Mouse (Mus musculus) hindbrain, embryonic 15.5 days (tissue): ENCODE results near the gene Fgfr2. TPM values are rescaled to one million over a fixed set of nuclear protein-coding genes. Genes with fewer than 3 reads are reported as not detected.

Experiments
- ATAC-seq: fragments of 200-750 bp; cut with Nextera tagmentation; 2 replicates; pipeline ENCODE4 v1.8.0; 2017; ENCODE audit warnings: low read depth, moderate number of reproducible peaks, moderate TSS enrichment; ENCODE audit not compliant: low FRiP score
- H3K27ac ChIP-seq: fragments of 300-500 bp; sonication (generic); replicated peaks from 2 replicates; pipeline ENCODE4 v1.5.1; 2015; ENCODE audit warnings: mild to moderate bottlenecking, inconsistent platforms
- H3K27me3 ChIP-seq: fragments of 300-500 bp; sonication (generic); 2 replicates; pipeline ENCODE4 v1.6.1; 2015; ENCODE audit warnings: control low read depth, inconsistent platforms
- H3K36me3 ChIP-seq: fragments of 300-500 bp; sonication (generic); 2 replicates; pipeline ENCODE4 v1.6.1; 2015; ENCODE audit warnings: control low read depth, inconsistent platforms
- H3K4me1 ChIP-seq: fragments of 300-500 bp; sonication (generic); replicated peaks from 2 replicates; pipeline ENCODE4 v1.6.1; 2015; ENCODE audit warnings: control low read depth, inconsistent platforms
- H3K4me2 ChIP-seq: fragments of 300-500 bp; sonication (generic); 2 replicates; pipeline ENCODE4 v1.6.1; 2015; ENCODE audit warnings: moderate library complexity, mild to moderate bottlenecking, inconsistent platforms
- H3K4me3 ChIP-seq: fragments of 300-500 bp; sonication (generic); 2 replicates; pipeline ENCODE4 v1.5.1; 2015; ENCODE audit warnings: mild to moderate bottlenecking, inconsistent platforms
- H3K9ac ChIP-seq: fragments of 300-500 bp; sonication (generic); 2 replicates; pipeline ENCODE4 v1.6.1; 2015; ENCODE audit warnings: inconsistent platforms
- H3K9me3 ChIP-seq: fragments of 300-500 bp; sonication (generic); 2 replicates; pipeline ENCODE4 v1.6.1; 2016; ENCODE audit warnings: control low read depth, inconsistent platforms
- WGBS: fragments of 180-500 bp; shearing (Covaris S2); methylation state at CpG from one replicate; pipeline ENCODE4 v1.1.7; 2015; 5-methylcytosine and 5-hydroxymethylcytosine counted together
- polyA plus RNA-seq: library from polyadenylated mRNA; unstranded; fragments of >200 nt; fragmentation: Nextera tagmentation; extraction: Ambion mirVana; gene quantifications from 2 replicates; pipeline ENCODE4 v1.2.1, GENCODE M21; 2015

The Fgfr2 gene
- polyA plus RNA-seq, 1 experiment from 2014 or later: 28.5 TPM

- H3K4me2 ChIP-seq: no peak overlapping the region
Measured at GRCm38 (mm10) chr7:130826343-130826742, 2296.8 kb downstream of the Fgfr2 start.

GRCm38 (mm10) chr7:130823992-130824391, 2299.2 kb downstream of the Fgfr2 start:
- H3K9me3 ChIP-seq: no peaks in the 10 kb centered on the region
- H3K27ac ChIP-seq: no peak overlapping the region
- no peak overlapping the region for H3K9ac ChIP-seq
- 82% methylated on average over 9 of the region's 9 CpGs for WGBS
- H3K36me3 ChIP-seq: no peaks in the 10 kb centered on the region
- no peaks in the 10 kb centered on the region for H3K27me3 ChIP-seq
- H3K4me1 ChIP-seq: no peaks in the 10 kb centered on the region
- no peak for ATAC-seq
- no peak overlapping the region for H3K4me3 ChIP-seq
- no peak overlapping the region for H3K4me2 ChIP-seq

More at GRCm38 (mm10) chr7:130826343-130826742, 2296.8 kb downstream of the Fgfr2 start:
- no peak for ATAC-seq
- no peaks in the 10 kb centered on the region for H3K36me3 ChIP-seq
- H3K9me3 ChIP-seq: no peaks in the 10 kb centered on the region
- no peaks in the 10 kb centered on the region for H3K4me1 ChIP-seq
- no peak overlapping the region for H3K4me3 ChIP-seq
- no peaks in the 10 kb centered on the region; the same call in 1 of the 2 replicates for H3K27me3 ChIP-seq
- no peak overlapping the region for H3K9ac ChIP-seq
- WGBS: 76% methylated on average over 3 of the region's 3 CpGs
- H3K27ac ChIP-seq: no peak overlapping the region

- Histone ChIP-seq H3K4me3 (no peak overlapping the region), H3K4me2 (no peak overlapping the region), H3K27ac (no peak overlapping the region), H3K9me3 (no peaks in the 10 kb centered on the region), H3K36me3 (no peaks in the 10 kb centered on the region), H3K4me1 (no peaks in the 10 kb centered on the region), H3K27me3 (no peaks in the 10 kb centered on the region), H3K9ac (no peak overlapping the region)
- ATAC-seq: no peak
- 59% methylated on average over 10 of the region's 10 CpGs for WGBS
Measured at GRCm38 (mm10) chr7:130819624-130820023, 2303.5 kb downstream of the Fgfr2 start.

GRCm38 (mm10) chr7:130818813-130819212, 2304.3 kb downstream of the Fgfr2 start:
- no peak overlapping the region for H3K9ac ChIP-seq
- 79% methylated on average over 5 of the region's 5 CpGs for WGBS
- H3K9me3 ChIP-seq: no peaks in the 10 kb centered on the region
- no peaks in the 10 kb centered on the region for H3K27me3 ChIP-seq
- H3K27ac ChIP-seq: no peak overlapping the region
- no peak for ATAC-seq
- no peak overlapping the region for H3K4me2 ChIP-seq
- H3K4me3 ChIP-seq: no peak overlapping the region
- no peaks in the 10 kb centered on the region for H3K36me3 ChIP-seq
- no peaks in the 10 kb centered on the region for H3K4me1 ChIP-seq

GRCm38 (mm10) chr7:130816243-130816642, 2306.9 kb downstream of the Fgfr2 start:
- Histone ChIP-seq H3K9ac (no peak overlapping the region), H3K36me3 (no peaks in the 10 kb centered on the region), H3K27ac (no peak overlapping the region), H3K27me3 (no peaks in the 10 kb centered on the region), H3K4me2 (no peak overlapping the region), H3K9me3 (no peaks in the 10 kb centered on the region), H3K4me1 (no peaks in the 10 kb centered on the region), H3K4me3 (no peak overlapping the region)
- WGBS: 90% methylated on average over 7 of the region's 7 CpGs
- no peak for ATAC-seq

GRCm38 (mm10) chr7:130815601-130816000, 2307.5 kb downstream of the Fgfr2 start:
- 97% methylated on average over 10 of the region's 10 CpGs for WGBS
- Histone ChIP-seq H3K27ac (no peak overlapping the region), H3K27me3 (no peaks in the 10 kb centered on the region), H3K4me2 (no peak overlapping the region), H3K36me3 (no peaks in the 10 kb centered on the region), H3K9ac (no peak overlapping the region), H3K9me3 (no peaks in the 10 kb centered on the region), H3K4me3 (no peak overlapping the region), H3K4me1 (no peaks in the 10 kb centered on the region)
- ATAC-seq: no peak

GRCm38 (mm10) chr7:130812407-130812806, 2310.7 kb downstream of the Fgfr2 start:
- no peaks in the 10 kb centered on the region for H3K27me3 ChIP-seq
- H3K36me3 ChIP-seq: no peaks in the 10 kb centered on the region
- no peaks in the 10 kb centered on the region for H3K9me3 ChIP-seq
- no peak overlapping the region for H3K27ac ChIP-seq
- no peak overlapping the region for H3K4me3 ChIP-seq
- H3K4me2 ChIP-seq: no peak overlapping the region
- WGBS: 42% methylated on average over 16 of the region's 16 CpGs
- ATAC-seq: no peak
- no peak overlapping the region for H3K9ac ChIP-seq
- H3K4me1 ChIP-seq: no peaks in the 10 kb centered on the region; the same call in 1 of the 2 replicates

GRCm38 (mm10) chr7:130810238-130810637, 2312.9 kb downstream of the Fgfr2 start:
- Histone ChIP-seq H3K4me1 (no peaks in the 10 kb centered on the region; the same call in 1 of the 2 replicates), H3K4me3 (no peak overlapping the region), H3K27ac (no peak overlapping the region), H3K36me3 (no peaks in the 10 kb centered on the region), H3K9me3 (no peaks in the 10 kb centered on the region), H3K27me3 (no peaks in the 10 kb centered on the region), H3K9ac (no peak overlapping the region), H3K4me2 (no peak overlapping the region)
- 82% methylated on average over 4 of the region's 4 CpGs for WGBS
- no peak for ATAC-seq

GRCm38 (mm10) chr7:130808694-130809093, 2314.5 kb downstream of the Fgfr2 start:
- Histone ChIP-seq H3K36me3 (no peaks in the 10 kb centered on the region), H3K9ac (no peak overlapping the region), H3K27me3 (no peaks in the 10 kb centered on the region), H3K9me3 (no peaks in the 10 kb centered on the region), H3K4me2 (no peak overlapping the region), H3K27ac (no peak overlapping the region), H3K4me1 (no peaks in the 10 kb centered on the region; the same call in 1 of the 2 replicates), H3K4me3 (no peak overlapping the region)
- ATAC-seq: no peak
- 81% methylated on average over 6 of the region's 6 CpGs for WGBS

- H3K4me3 ChIP-seq: no peak overlapping the region
- H3K4me2 ChIP-seq: no peak overlapping the region
- ATAC-seq: no peak
- no peak overlapping the region for H3K9ac ChIP-seq
- no peaks in the 10 kb centered on the region for H3K36me3 ChIP-seq
- no peak overlapping the region for H3K27ac ChIP-seq
- H3K4me1 ChIP-seq: no peaks in the 10 kb centered on the region; the same call in 1 of the 2 replicates
- no peaks in the 10 kb centered on the region for H3K27me3 ChIP-seq
- H3K9me3 ChIP-seq: no peaks in the 10 kb centered on the region
- WGBS: 71% methylated on average over 8 of the region's 8 CpGs
Measured at GRCm38 (mm10) chr7:130807749-130808148, 2315.4 kb downstream of the Fgfr2 start.

- Histone ChIP-seq H3K4me2 (no peak overlapping the region), H3K9ac (no peak overlapping the region), H3K27me3 (no peaks in the 10 kb centered on the region), H3K36me3 (no peaks in the 10 kb centered on the region), H3K9me3 (no peaks in the 10 kb centered on the region), H3K4me1 (no peaks in the 10 kb centered on the region; the same call in 1 of the 2 replicates), H3K4me3 (no peak overlapping the region), H3K27ac (no peak overlapping the region)
- 84% methylated on average over 5 of the region's 5 CpGs for WGBS
- ATAC-seq: no peak
Measured at GRCm38 (mm10) chr7:130804991-130805390, 2318.2 kb downstream of the Fgfr2 start.

- no peaks in the 10 kb centered on the region for H3K36me3 ChIP-seq
- no peak for ATAC-seq
- WGBS: 70% methylated on average over 8 of the region's 8 CpGs
Measured at GRCm38 (mm10) chr7:130803251-130803825, 2319.8 kb downstream of the Fgfr2 start.

GRCm38 (mm10) chr7:130801811-130802210, 2321.3 kb downstream of the Fgfr2 start:
- no peaks in the 10 kb centered on the region for H3K4me1 ChIP-seq
- H3K4me2 ChIP-seq: no peak overlapping the region
- no peak overlapping the region for H3K27ac ChIP-seq
- no peaks in the 10 kb centered on the region for H3K36me3 ChIP-seq
- H3K27me3 ChIP-seq: no peaks in the 10 kb centered on the region
- H3K4me3 ChIP-seq: no peak overlapping the region
- no peaks in the 10 kb centered on the region for H3K9me3 ChIP-seq
- ATAC-seq: no peak
- no peak overlapping the region for H3K9ac ChIP-seq
- 90% methylated on average over 4 of the region's 4 CpGs for WGBS

More at GRCm38 (mm10) chr7:130803251-130803825, 2319.8 kb downstream of the Fgfr2 start:
- Histone ChIP-seq H3K27ac (no peak overlapping the region), H3K9me3 (no peaks in the 10 kb centered on the region), H3K27me3 (no peaks in the 10 kb centered on the region), H3K4me2 (no peak overlapping the region), H3K4me3 (no peak overlapping the region), H3K9ac (no peak overlapping the region), H3K4me1 (no peaks in the 10 kb centered on the region; the same call in 1 of the 2 replicates)
